Mouse (Mus musculus): ENCODE measurements around the gene Cyp2c70. TPM values are rescaled to one million over a fixed set of nuclear protein-coding genes. Genes with fewer than 3 reads are reported as not detected.
"Not testable (repeated sequence)": the region's sequence is repeated elsewhere in the genome, so short reads cannot be mapped to it uniquely, and the experiment has no call there.

Gene Cyp2c70
- not detected for polyA plus RNA-seq (2021)

DNA sequence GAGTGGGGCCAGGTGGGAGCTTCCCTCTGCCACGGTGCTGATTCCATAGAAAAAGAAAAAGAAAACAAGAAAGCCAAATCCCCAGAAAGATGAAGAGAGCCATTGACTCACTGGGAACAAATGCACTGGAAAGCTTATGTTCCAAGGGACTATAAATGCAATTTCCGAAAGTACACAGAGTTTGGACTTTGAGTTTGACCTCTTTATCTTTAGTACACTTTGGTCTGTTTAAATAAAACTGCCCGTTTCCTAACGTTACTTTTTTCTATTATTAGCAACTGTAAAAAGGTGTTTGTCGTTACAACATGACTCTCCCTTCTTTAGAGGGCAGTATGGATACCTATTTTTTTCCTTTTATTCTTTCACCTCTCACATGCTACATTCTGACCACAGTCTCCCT is at the start of gene Cyp2c70:
Gene Cyp2c70 (minus strand): TSS at position 174 of the 400 bp plus-strand sequence.
- H3K27me3 ChIP-seq: peaks cover 8% of the 10 kb centered on the region
- CTCF ChIA-PET: no interaction called here
- no peak for TF ChIP-seq CTCF (IDR thresholded peaks at IDR 0.05)
- no peak for ATAC-seq
- no peak for DNase-seq (ENCODE audit: low read depth, low spot score)
- in situ Hi-C loops (cut with MboI; ENCODE audit: low pct_unique_long_range_greater_than_20kb): no loop called here
- POLR2A ChIA-PET: no interaction called here

DNA sequence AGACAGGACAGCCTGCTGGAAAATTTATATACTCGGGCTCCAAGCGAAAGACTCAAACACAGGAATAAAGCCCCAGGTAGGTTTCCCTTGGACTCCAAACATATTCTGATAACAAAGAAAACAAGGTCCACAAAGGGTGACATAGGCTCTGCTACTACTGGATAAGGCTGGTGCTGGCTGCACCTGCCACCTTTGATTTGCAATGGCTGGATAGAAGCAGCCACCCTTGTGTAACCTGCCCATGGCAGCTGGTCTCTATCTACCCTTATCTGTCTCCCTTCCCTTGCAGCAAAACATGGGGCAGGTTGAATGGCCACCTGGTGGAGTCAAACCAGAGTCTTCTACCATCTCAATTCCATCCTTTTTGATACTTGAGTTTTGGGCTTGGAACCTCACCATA is 45.4 kb upstream of the Cyp2c70 start:
- no peak for TF ChIP-seq CTCF (IDR thresholded peaks at IDR 0.05)
- ChIA-PET POLR2A (no interaction called here), CTCF (no interaction called here)
- no peak for DNase-seq (ENCODE audit: low read depth, low spot score)
- H3K27me3 ChIP-seq: no peaks in the 10 kb centered on the region
- in situ Hi-C loops (cut with MboI; ENCODE audit: low pct_unique_long_range_greater_than_20kb): no loop called here
- ATAC-seq: no peak

- ATAC-seq (peak; percentile 80), DNase-seq (ENCODE audit: low read depth, low spot score) (no peak)
- no peaks in the 10 kb centered on the region for H3K27me3 ChIP-seq
- in situ Hi-C loops (cut with MboI; ENCODE audit: low pct_unique_long_range_greater_than_20kb): no loop called here
- ChIA-PET POLR2A (interaction anchor here (0.6 kb wide), 1 partner anchor 12 kb away, joined by 3 read pairs; no protein-coding TSS in a partner anchor), CTCF (no interaction called here)
- peak; percentile 71 for TF ChIP-seq CTCF (IDR thresholded peaks at IDR 0.05)
Measured at GRCm38 (mm10) chr19:40231825-40232541, 44.9 kb upstream of the Cyp2c70 start.

- DNase-seq (ENCODE audit: low read depth, low spot score) (no peak), ATAC-seq (no peak)
- in situ Hi-C loops (cut with MboI; ENCODE audit: low pct_unique_long_range_greater_than_20kb): no loop called here
- no peak for TF ChIP-seq CTCF (IDR thresholded peaks at IDR 0.05)
- POLR2A ChIA-PET: interaction anchor here (0.6 kb wide), 1 partner anchor 11 kb away, joined by 3 read pairs; no protein-coding TSS in a partner anchor
- no peaks in the 10 kb centered on the region for H3K27me3 ChIP-seq
- CTCF ChIA-PET: no interaction called here
Measured at GRCm38 (mm10) chr19:40231074-40231738, 44.1 kb upstream of the Cyp2c70 start.

DNA sequence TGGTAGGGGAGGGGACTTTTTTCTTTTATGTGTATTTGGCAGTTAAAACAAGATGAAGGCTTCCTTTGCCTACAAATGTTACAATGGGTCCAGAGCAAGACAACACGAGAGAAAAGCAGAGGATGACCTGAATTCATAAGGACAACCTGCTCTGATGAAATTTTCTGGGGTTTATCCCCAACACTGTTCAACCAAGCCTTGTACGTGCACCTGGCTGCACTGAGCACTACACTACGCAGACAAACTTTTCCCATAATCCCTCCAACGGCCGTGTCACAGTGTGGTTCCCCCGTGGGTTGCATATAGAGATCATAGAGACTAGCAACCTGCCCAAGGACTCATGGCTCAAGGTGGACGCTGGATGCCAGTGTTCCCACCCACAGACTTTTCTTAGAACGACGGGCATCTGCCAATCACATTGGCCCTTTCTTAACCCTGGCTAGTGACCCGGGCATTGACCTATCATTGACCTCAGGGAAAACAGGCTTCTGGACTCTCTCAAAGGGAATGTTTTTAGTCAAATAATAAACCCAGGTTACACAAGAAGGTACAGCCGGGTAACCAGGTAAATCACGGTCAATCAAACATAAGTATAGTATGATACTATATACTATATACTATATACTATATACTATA is 39.5 kb upstream of the Cyp2c70 start:
- DNase-seq (ENCODE audit: low read depth, low spot score): no peak
- in situ Hi-C loops (cut with MboI; ENCODE audit: low pct_unique_long_range_greater_than_20kb): loop anchor here (5.0 kb wide), 1 partner anchor 1244 kb away; no protein-coding TSS in a partner anchor
- ATAC-seq: no peak
- POLR2A ChIA-PET: no interaction called here
- no peak for TF ChIP-seq CTCF (IDR thresholded peaks at IDR 0.05)
- CTCF ChIA-PET: interaction anchor here (2.3 kb wide), 1 partner anchor 12 kb away, joined by 7 read pairs; no protein-coding TSS in a partner anchor
- H3K27me3 ChIP-seq: no peaks in the 10 kb centered on the region

DNA sequence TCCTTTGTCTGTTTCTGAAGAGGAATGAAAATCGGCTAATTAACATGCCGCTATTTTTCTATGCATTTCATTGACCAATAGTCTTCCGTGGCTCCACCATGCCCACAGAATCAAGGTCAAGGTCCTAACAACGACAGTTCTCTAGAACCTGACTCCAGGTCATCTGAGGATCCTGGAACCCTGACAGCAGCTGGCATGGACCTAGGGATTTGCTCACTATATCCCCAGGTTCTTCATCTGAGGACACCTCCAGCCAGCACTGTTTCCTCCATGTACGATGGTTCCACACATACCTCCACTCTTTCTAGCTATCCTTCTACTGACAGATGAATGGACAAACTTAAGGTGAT is 38.6 kb upstream of the Cyp2c70 start:
- ATAC-seq (no peak), DNase-seq (ENCODE audit: low read depth, low spot score) (no peak)
- no peaks in the 10 kb centered on the region for H3K27me3 ChIP-seq
- POLR2A ChIA-PET: no interaction called here
- TF ChIP-seq CTCF (IDR thresholded peaks at IDR 0.05): no peak
- CTCF ChIA-PET: interaction anchor here (1.2 to 1.9 kb wide), 3 partner anchors 13 to 1244 kb away, joined by 4 to 7 read pairs (median 6); no protein-coding TSS in a partner anchor
- in situ Hi-C loops (cut with MboI; ENCODE audit: low pct_unique_long_range_greater_than_20kb): loop anchor here (5.0 kb wide), 1 partner anchor 1243 kb away; no protein-coding TSS in a partner anchor

- in situ Hi-C loops (cut with MboI; ENCODE audit: low pct_unique_long_range_greater_than_20kb): loop anchor here (5.0 kb wide), 1 partner anchor 1243 kb away; no protein-coding TSS in a partner anchor
- ChIA-PET POLR2A (no interaction called here), CTCF (interaction anchor here (0.8 to 1.9 kb wide), 5 partner anchors 11 to 1246 kb away, joined by 3 to 7 read pairs (median 4); no protein-coding TSS in a partner anchor)
- H3K27me3 ChIP-seq: no peaks in the 10 kb centered on the region
- DNase-seq (ENCODE audit: low read depth, low spot score): no peak
- TF ChIP-seq CTCF (IDR thresholded peaks at IDR 0.05): peak; percentile 95
- ATAC-seq: peak; percentile 85
Measured at GRCm38 (mm10) chr19:40225102-40225760, 38.1 kb upstream of the Cyp2c70 start.

- POLR2A ChIA-PET; in situ Hi-C loops (cut with MboI; ENCODE audit: low pct_unique_long_range_greater_than_20kb); CTCF ChIA-PET; DNase-seq (ENCODE audit: low read depth, low spot score); H3K27me3 ChIP-seq: not testable (repeated sequence)
- ATAC-seq: peak; percentile 55
Measured at GRCm38 (mm10) chr19:40222307-40222706, 35.2 kb upstream of the Cyp2c70 start.

DNA sequence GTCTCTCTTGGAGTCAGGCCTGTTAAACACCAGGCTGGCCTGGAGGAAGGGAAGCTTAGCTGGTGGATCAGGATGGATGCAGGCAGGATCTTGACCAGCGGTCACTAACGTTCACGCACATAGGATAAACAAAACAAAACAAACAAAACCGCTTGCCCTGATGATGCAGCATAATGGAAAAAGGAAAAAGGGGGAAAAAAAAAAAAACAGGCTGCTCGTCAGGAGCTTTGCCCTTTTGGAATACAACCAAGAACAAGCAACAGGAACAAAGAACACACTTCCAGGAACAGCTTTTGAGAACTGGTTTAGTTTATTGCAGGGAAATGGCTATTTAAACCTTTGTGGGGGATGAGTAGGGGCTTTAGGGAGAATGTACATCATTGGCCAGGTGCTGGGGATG is 33.7 kb upstream of the Cyp2c70 start:
- POLR2A ChIA-PET: no interaction called here
- DNase-seq (ENCODE audit: low read depth, low spot score) (no peak), ATAC-seq (no peak)
- no peak for TF ChIP-seq CTCF (IDR thresholded peaks at IDR 0.05)
- CTCF ChIA-PET: no interaction called here
- in situ Hi-C loops (cut with MboI; ENCODE audit: low pct_unique_long_range_greater_than_20kb): no loop called here
- no peaks in the 10 kb centered on the region for H3K27me3 ChIP-seq

DNA sequence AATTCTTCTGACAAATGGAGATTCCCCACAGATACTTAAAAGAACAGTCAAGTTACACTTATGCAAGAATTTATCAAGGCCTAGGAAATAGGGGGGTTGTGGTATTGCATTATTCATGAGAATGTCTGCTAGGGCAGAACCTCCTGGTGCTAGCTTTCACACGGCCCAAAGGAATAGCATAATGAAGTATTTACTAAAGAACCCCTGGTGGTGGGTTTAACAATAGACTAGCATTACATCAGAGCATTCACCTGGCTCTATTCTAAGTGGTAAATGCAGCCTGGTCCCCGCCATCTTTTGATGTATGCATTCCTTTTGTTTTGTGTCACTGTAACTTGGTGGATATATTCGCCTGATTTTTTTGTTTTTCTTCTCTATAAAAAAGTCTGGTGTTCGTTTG is 15.8 kb upstream of the Cyp2c70 start:
- ATAC-seq; in situ Hi-C loops (cut with MboI; ENCODE audit: low pct_unique_long_range_greater_than_20kb); POLR2A ChIA-PET: not testable (repeated sequence)

More for the DNA sequence above, 15.8 kb upstream of the Cyp2c70 start:
- CTCF ChIA-PET; H3K27me3 ChIP-seq; DNase-seq (ENCODE audit: low read depth, low spot score): not testable (repeated sequence)

All from Patski (cell line).